Mouse (Mus musculus): ENCODE results near the gene Atrn.

The Atrn gene

DNA sequence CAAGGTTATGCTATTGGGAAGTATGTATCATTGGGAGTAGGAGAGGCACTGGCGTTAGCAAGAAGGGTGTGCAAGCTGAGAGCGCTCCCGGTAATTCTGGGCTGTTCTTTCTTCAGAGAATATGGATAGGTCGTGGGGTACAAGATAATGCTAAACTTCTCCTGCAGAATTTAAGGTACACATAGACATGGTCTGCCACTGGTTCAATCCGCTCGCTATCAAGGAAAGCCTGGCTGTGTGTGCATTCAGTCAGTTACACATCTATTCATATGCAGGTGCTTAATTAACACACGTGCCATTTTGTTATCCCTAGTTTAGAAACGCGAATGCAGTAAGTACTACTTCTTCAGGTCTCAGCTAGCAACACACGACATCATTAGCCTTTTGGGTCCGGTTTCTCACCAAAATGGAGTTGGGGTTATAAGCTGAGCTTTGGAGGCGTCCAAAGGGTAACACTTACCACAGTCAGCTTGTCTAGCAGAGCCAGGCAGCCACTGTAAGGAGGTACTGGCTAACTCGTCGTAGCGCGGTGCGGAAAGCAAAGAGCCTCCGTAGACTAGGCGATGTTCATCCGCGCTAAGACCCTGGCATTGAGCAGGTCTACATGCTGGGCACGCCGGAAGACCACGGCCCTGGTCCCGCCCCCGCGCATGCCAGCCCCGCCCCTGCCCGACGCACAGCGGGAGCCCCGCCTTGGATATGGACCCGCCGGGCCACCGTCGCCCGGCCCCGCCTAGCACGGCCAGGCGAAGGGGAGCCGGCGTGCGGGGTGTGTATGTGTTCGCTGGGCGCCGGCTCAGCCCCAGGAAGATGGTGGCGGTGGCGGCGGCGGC lies at the start of gene Atrn, which contains the start of gene 4930402H24Rik:
Gene Atrn (plus strand): TSS at position 745 of the 833 bp plus-strand sequence.
Gene 4930402H24Rik (minus strand): TSS at position 656 of the 833 bp plus-strand sequence.
- DNase-seq (ENCODE audit: low spot score), result peak; percentile 90

DNA sequence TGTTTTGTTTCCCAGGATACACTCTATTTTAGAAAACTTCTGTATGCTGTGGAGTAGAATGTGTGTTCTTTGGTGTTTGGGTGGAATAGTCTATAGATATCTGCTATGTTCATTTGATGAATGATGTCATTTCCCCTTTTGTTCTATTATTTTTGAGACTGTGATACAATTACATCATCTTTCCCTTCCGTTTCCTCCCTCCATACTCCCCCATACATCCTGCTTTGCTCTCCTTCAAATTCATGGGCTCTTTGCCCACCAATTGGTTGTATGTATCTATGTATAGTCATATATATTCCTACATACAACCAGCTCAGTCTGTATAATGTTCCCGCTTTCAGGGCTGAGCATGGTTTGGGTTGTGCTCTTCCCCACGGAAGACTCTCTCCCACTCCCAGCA lies 44.2 kb upstream of the Atrn start:
- DNase-seq (ENCODE audit: low spot score), result no peak

DNA sequence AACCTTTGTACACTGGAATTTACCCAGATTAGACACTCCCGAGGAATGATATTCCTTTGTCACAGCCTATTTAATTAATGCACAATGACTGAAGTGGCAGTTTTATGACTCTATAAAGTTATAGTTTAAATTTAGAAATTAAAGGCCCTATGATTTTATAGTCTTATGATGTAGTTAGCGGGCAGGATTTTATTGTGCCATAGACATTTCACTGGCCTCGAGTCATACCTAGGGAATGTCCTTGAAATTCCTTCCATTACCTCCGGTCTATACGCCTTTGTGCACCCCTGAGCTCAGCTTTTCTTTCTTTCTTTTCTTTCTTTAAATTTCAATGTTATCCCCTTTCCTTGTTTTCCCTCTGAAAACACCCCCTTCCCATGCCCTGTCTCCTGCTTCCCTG lies 35.4 kb upstream of the Atrn start:
- no peak for DNase-seq (ENCODE audit: low spot score)

DNA sequence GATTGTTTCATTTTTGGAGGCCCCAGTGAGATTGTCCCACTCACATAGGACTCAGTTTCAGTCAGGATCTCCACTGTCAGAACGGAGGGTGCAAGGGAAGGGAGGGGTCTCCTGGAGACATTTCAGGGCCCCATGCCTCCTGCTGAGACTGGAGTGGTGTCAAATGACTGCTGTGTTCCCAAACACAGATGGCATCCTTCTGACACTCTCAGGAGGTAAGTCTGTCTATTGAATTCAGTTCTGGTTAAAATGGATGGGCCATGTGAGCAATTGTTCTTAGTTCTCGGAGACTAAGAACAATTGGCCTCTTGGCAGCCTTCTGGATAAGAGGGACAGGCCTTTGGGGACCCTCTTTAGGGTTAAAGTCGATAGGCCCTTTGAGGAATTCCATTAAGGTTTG lies 28.9 kb upstream of the Atrn start:
- no peak for DNase-seq (ENCODE audit: low spot score)

DNA sequence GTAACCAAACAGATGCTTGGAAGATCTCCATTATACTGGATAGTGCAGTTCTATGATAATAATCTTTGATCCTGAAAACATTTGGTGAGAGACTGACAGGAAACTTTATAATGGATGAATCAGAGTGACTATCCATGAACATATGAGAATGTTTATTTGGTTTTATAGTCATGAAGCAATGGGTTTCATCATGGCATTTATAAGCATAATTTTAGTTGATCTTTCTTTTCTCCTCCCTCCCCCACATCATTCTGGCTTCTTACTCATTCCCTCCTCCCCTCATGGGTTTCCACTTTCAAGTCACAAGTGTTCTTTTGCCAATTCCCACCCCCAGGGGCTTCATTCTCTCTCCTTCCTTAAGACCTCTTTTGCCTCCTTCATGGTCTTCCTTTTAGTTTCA lies 19.3 kb upstream of the Atrn start:
- DNase-seq (ENCODE audit: low spot score), result no peak

DNA sequence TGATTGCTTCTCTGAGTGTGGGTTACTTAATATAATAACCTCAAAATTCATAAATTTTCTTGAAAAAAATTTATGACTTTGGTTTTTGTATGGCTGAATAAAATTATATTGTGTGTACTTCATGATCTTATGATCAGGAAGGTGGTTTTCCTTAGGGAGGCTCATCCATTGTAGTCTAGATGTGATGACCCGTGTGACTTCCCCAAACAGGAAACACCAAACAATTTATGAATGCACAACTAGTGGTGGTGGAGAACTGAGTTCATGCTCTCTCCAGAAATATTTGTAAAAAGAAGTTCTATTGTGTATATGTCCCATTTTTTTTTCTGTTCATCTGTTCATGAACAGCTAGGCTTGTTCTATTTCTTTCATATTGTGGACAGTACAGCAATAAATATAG lies 18.8 kb upstream of the Atrn start:
- DNase-seq (ENCODE audit: low spot score), result no peak

DNA sequence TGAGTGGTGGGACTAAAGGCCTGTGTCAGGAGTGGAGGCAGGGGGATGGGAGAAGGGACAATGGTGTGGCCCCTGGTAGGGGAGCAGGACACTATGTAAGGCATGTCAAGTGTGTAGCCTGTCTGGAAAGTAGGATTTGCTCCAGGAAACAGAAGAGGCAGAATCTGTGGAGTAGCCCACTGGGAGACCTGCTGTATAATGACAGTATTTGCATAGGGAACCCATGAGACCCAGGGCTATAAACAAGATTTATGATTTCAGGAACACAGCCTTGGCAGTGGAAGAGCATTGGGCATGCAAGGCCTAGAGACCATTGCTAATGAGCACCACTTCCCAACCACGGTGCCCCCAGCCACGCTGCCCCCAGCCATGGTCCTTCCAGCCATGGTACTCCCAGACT lies 9.4 kb upstream of the Atrn start:
- no peak for DNase-seq (ENCODE audit: low spot score)

DNA sequence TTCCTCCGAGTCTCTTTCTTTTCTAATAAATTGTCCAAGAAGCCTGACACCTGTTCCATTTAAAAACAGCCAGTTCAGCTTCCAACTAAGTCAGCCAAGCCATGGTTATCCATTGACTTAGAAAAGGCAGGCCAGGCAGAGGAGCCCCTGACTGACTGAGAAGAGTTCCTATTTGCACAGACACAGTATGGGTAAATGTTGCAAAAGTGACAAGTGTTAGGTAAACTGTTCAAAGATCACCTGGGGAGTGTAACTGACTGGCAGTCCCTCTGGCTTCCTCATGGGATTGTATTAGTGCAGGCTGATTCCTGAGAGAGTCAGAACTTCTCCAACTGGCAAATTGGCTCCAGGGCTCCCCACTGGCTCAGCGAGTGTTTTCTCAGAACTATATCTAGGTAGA lies 8.4 kb upstream of the Atrn start:
- no peak for DNase-seq (ENCODE audit: low spot score)

DNA sequence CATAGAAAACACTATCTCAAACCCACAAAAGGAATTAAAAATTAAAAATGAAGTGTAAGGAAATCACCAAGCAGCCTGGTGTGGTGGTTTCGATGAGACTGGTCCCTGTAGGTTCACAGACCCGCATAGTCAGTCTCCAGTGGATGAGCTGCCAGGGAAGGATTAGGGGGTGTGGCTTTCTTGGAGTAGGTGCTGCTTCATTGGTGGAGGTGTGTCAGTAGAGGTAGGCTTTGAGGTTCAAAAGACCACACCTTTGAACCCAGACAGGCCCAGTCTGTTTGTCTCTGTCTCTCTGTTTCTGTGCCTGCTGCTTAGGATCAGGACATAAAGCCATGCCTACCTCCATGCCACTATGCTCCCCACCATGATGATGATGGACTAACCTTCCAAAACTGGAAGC lies 7.5 kb upstream of the Atrn start:
- no peak for DNase-seq (ENCODE audit: low spot score)

DNA sequence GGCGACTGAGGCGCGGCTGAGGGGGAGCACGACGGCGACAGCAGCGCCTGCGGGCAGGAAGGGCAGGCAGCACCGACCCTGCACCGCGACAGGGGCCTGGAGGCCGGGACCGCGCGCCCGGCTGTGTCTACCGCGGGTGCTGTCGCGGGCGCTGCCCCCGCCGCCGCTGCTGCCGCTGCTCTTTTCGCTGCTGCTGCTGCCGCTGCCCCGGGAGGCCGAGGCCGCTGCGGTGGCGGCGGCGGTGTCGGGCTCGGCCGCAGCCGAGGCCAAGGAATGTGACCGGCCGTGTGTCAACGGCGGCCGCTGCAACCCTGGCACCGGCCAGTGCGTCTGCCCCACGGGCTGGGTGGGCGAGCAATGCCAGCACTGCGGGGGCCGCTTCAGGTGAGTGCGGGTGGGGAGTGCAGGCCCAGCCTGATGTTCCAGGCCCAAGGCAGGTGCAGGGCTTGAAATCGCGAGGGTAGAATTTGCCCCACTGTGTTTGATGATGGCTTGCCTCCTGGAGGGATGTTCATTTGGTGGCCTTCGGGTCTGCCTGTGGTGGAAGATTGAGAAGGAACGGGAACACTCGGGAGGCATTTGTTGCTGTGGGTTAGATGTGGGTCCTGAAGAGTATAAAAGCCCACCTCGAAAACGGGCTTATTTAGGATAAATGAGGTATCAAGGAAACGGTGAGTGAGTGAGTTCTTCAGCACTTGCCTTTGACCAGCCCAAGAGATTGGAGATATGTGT lies 455 bp downstream of the Atrn start:
- no peak for DNase-seq (ENCODE audit: low spot score)

DNA sequence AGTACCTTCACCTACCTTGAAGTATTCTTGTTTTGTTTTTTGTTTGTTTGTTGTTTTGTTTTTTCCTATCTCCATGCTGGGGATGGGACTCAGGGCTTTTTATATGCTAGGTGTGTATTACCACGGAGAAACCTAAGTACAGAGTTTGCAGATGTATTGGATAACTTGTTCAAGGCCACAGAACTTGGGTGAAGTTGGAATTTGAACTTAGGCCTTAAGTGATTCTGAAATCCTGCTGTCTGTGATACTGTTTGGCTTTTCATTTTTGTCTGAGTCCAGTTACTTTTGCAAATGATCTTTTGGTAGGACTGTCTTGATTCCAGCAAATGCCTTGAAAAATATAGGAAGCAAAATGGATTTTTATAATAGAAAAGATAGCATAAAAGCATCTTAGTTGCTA lies 5.4 kb downstream of the Atrn start:
- DNase-seq (ENCODE audit: low spot score), result no peak

DNA sequence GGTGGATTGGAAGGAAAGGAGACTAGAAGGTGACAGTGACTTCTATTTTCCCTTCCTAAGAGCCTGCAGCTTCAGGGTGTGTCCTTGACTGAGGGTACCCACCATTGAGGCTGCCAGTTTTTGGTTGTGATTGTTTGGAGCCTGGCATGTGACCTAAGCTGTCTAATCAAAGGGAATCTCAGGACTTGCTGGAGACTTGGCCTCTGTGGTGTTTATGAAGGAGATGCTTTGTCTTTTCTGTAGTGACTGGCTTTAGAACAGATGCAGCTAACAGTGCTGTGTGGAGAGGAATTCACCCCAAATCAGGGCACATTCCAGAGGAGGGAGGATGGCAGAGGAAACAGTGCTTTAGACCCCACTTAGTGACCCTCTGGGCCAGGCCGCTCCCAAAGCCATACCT lies 8.6 kb downstream of the Atrn start:
- no peak for DNase-seq (ENCODE audit: low spot score)

DNA sequence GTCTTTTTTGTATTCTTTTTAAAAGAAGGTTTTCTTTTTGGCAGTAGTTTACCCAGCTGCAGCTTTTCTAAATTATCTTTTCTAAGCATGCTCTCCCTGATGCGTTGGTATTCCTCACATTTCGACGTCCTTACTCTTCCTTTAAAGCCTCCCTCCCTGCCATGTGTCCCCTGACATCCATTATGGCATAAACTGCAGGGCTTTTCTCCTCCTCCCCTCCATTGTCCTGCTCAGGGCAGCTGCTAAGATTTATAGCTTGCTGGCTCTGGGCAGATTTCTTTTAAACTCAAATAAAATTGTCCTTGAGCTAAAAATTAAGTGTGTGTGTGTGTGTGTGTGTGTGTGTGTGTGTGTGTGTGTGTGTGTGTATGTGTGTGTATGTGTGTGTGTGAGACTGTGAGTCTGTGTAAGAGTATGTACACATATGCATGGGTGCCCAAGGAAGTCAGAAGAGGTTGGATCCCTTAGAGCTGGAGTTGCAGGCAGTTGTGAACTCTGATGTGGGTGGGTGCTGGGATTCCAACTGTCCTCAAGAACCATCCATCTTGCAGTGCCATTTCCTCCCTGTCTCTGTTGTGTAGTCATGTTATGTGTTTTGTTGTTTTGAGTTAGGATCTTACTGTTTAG lies 10.3 kb downstream of the Atrn start:
- DNase-seq (ENCODE audit: low spot score), result no peak

DNA sequence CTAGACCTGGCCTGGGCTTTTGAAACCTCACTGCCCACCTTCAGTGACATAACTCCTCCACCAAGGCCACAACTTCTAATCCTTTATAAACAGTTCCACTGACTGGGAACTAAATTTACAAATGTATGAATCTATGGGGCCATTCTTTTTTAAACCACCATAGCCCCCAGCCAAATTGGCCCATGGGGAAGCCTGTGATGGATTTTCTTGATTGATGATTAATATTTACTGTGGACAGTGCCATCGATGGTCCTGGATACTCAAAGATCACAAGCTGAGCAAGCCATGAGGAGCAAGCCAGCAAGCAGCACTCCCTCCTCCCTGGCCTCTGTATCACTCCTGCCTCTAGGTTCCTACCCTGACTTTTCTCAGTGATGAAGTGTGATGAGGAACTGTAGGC lies 11.4 kb downstream of the Atrn start:
- DNase-seq (ENCODE audit: low spot score), result no peak

DNA sequence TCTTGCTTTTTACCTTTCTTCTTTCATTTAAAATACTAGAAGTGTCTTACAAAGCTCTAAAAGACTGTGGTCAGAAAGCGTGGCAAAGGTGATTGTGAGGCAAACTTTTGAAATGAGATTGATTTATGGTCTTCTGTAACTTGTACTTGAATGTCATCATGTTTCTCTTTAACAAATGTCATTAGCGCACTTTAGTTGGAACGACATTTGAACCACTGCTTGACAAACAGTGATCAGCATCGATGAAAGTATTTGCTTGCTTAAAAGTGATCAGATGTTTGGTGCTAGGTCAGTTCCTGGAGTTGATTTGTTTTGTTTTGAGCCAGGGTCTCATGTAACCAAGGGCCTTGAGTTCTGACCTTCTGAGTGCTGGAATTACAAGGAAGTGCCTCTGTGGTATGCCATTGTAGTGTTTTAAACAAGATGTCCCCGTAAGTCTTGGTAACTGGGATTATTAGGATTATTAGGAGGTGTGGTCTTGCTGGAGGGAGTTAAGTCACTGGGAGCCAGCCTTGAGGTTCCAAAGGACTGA lies 12.8 kb downstream of the Atrn start:
- DNase-seq (ENCODE audit: low spot score), result no peak

DNA sequence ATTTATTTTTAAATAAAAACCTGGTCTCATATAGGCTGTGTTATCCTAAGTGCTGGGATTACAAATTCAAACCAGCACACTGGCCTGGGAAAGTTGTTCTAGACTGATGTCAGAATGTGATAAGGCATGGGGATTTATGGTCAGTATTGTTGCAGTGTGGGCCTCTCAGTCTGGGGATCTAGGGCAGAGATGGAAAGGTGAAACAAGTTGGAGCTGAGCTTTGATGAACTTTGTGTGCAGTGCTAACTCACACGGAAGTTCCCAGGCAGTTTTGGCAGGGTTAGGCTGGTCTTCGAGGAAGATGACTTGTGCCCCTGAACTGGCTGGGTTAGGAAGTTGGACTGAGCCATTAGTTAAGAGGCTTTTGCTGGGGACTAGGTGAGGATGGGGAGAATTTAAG lies 18.7 kb downstream of the Atrn start:
- no peak for DNase-seq (ENCODE audit: low spot score)

DNA sequence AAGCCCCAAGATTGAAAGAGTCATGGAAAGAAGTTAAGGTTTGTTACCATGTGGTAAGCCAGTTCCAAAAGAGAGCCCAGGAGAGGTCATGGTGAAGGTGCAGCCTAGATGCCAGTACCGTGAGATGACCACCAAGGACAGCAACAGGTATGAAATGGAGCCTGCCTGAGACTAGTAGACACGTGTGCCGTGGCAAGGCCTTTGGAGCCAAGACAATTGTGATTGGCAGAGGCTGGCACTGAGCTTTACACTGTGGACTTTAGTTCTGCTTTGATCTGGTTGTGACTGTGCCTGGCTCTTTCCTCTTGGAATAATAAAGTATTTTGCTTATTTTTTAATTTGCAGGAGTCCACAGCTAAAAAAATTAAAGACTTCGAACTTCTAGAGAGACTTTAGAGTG lies 21.7 kb downstream of the Atrn start:
- no peak for DNase-seq (ENCODE audit: low spot score)

DNA sequence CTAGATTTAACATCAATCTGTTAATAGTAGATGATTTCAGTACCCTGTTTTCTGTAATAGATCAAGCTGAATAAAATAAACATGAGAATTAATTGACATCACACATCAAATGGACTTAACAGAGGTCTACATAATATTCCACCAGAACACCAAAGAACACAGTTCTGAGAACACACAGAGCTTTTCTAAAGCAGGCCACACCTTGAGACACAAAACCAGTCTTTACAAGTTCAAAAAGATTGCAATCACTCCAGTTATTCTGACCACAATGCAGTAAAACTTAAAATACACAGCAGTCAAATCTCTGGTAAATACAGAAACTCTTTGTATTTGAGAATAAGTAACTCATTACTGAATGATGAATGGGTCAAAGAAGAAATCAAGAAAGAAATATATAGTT lies 22.2 kb downstream of the Atrn start:
- DNase-seq (ENCODE audit: low spot score), result no peak

DNA sequence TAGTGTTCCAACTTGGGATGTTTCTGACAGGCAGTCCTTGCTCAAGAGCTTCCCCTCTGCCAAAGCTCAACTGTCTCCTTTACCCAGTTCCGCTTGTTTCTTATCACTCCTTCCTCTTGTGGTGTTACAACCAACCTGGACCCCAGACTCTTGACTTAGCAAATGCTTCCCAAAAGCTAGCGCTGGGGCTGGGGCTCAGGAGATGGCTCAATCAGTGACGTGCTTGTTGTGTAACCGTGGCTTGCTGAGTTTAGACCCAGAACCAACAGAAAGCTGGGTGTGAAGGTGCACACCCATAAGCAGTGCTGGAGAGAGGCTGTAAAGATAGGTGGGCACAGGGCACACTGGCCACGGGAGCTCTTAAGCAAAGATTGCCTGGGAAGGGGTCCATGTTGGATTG lies 23.7 kb downstream of the Atrn start:
- no peak for DNase-seq (ENCODE audit: low spot score)

DNA sequence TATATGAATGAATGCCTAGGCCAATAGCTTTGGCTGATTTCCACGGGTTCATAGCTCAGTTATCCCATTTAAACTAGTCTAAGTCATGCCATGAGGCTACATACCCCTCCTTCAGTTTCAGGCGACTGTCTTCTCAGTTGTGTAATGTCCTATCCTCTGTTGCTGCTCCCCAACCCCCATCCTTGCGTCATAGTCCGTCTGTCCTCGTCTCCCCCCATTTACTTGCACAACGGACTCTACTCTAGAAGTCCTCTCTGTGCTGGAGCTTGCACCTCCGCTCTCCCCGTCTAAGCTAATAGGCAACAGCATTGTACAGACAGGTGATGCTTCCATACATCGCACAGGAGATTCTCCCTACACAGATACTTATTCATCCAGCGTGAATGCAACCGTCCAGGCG lies 26.6 kb downstream of the Atrn start:
- no peak for DNase-seq (ENCODE audit: low spot score)

DNA sequence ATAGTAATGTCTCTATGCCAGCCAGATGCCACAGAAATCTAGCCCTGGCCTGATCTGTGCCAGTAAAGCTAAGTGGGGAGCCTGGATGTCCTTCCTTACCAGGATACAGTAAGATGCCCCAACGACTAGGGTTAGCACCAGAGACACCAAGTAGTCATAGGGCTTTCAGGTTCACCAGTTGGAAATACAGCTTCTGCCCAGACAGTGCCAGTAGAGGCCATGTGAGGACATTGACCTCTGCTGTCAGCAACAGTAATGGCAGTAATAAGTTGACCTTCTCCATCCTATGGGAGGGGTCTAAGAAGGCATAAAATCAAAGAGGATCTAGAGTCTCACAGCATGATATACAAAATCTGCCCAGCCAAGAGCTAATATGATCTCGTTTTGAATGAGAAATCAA lies 43.5 kb downstream of the Atrn start:
- DNase-seq (ENCODE audit: low spot score), result no peak

DNA sequence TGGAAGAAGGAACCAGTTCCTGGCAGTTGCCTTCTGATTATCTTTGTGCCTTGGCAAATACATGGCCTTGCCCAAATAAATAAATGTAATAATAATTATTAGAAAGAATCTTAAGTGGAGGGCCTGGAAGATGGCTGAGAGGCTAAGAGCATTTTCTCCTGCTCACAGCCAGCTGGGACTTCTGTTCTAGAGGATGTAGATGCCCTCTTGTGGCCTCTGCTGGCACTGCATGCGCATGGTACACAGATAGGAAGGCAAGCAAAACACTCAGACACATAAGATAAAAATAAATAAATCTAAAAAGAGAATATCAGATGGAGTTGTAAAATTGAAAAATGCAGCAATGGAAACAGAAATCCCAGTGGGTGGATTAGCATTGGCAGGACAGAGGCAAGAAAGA lies 44.3 kb downstream of the Atrn start:
- DNase-seq (ENCODE audit: low spot score), result peak; percentile 80

DNA sequence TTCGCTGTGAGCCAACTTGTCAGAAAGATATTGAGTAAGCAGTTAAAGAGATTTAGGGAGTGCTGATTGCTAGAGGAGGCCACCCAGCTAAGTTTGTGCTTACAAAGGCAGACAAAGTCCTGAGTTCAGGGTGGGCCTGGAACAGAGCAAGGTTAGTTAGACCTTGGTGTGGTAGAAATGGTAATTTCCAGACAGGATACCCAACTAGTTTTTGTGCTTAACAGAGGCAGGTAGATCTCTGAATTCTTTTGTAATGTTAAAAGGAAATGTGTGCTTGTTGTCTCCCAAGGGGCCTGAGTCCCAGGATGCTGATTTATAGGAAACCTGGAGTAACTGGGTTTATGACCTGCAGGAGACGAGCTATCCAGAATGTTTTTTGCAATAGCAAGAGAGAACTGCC lies 52.6 kb downstream of the Atrn start:
- no peak for DNase-seq (ENCODE audit: low spot score)
